Mouse (Mus musculus): ENCODE measurements at regions not wholly inside any gene's neighbourhood (a gene's known extent, or its start where the extent isn't known, plus 50 kb on each side); places are given as distances from the start of the nearest gene placed in this dataset.

DNA sequence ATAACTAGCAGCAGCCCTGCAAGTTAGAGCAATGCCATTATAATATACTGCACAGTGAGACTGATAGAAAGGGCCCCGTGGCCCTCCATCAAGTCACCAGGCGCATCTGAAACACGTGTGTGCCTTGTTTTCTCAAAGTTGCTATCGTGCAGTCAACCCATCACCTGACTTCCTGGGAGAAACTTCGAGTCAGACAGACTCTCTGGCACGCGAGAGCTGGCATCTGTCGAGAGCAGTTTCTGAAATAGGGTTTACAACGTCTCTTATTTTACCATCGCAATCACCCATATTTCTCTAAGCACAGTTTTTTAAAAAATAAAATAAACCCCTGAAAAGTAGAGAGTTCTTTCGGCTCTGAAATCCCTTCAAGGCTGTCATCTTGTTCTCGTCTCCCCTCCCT, 169.8 kb downstream of the 3110018I06Rik start:
- no peak for DNase-seq

DNA sequence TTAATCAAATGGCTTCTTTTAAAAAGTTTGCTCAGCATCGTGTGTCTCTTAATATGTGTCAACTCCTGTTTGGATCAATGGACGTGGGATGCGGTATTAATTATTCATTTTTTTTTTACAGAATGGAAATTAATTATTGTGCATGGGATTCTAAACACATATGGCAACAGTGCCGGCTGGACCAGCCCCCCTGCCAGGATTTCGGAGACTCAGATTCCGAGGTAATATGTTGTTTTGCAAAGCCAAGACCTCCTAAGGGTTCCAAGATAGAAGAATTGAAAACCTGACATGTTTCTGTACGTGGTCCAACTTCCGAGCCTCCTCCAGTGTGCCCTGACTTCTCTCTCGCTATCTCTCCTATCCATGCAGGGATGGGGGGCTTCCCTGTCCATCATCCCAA, 170.4 kb downstream of the 3110018I06Rik start:
- no peak for DNase-seq

DNA sequence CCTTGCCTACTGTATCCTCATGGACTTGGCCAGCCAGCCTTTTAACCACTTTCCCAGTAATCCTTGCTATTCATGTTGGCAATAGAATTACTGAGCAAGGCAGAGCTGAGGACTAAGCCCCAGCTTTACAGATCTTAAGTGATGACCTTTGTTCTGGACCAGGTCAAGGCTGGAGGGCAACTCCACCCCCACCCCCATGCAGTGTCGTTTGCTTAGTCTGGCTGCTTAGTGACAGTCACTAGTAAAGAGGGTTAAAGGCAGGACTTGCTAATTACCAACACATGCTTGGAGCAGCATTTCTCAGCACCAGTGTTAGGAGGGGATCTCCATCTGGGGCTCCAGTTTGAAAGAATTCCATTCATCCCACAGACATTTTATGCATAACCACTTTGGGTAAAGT, 174.2 kb downstream of the 3110018I06Rik start:
- DNase-seq = no peak

- DNase-seq = no peak
Measured at GRCm38 (mm10) chr12:107667836-107668235, 179.4 kb downstream of the 3110018I06Rik start.

DNA sequence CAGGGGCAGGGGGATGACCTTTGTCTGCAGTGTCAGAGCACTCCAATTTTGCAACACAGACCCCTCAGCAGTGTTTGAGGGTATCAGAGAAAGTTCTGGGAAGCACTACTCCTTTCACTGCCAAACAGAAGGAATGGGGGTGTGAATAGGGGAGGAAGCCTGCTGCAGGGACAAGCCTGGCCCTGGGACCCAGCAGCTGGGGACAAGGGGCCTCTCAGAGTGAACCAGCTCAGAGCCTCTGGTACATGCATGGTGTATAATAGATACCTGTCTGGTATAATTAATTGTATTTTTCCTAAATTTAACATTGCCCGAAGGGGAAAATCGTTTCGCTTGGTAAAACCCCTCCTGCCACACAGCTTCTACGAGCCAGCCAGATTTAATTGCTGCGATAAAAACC, 180.6 kb downstream of the 3110018I06Rik start:
- DNase-seq = no peak

DNA sequence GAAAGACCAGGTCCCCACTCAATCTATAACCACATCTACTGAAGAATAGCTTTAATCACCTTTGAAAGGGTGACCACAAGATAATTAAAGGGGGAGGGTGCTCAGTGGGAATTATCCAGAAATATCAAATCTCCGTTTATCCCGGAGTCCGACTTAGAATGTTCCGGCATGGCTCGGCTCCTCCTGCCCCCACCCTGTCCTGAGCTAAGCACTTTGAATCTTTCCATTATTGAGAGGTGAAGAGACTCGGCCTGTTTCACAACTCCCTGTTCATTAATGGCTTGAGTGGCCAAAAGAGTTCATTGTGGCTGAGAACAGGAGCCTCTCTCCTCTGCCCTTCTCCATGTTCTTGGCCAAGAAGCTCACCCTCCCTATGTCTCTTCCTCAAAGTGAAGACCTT, 181.0 kb downstream of the 3110018I06Rik start:
- no peak for DNase-seq

- no peak for DNase-seq
Measured at GRCm38 (mm10) chr12:107669910-107670309, 181.5 kb downstream of the 3110018I06Rik start.

DNA sequence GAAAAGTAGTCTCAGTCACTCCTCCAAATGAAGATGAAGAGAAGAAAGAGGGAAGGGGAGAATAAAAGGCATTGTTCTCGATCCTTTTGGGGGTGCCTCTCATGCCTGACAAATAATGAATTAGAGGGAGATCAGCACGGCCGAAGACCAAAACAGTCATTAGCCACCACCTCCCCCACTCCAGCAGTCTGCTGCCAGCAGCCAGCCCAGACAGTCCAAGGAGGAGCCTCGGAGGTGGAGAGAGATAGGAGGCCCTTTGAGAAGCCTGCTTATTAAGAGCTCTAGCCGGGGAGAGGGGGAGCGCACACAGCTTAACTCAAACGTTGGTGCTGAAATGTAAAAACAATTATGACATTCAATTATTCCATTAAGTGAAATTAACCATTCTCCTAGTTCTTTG, 188.6 kb downstream of the 3110018I06Rik start:
- DNase-seq = no peak

- no peak for DNase-seq
Measured at GRCm38 (mm10) chr12:107687447-107687846, 199.0 kb downstream of the 3110018I06Rik start.

DNA sequence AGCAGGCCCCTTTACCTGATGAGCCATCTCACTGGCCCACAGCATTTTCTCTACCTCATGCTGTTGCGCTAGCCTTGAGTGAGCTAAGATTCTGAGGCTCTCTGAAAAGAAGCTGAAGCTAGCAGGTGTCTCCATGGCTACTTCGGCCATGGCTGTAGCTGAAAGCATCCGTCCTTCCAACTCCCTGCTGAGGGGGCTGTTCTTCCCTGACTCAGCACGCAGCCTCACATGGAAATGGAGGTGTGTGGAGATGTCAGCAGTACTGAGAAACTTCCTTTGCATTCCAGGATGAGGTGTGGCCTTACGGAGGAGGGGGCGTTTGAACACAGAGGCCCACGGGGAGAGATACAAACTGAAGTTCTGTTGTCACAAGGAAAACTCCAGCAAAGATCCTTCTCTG, 201.0 kb downstream of the 3110018I06Rik start:
- no peak for DNase-seq

- no peak for DNase-seq
Measured at GRCm38 (mm10) chr12:107690061-107690460, 201.6 kb downstream of the 3110018I06Rik start.

GRCm38 (mm10) chr12:107693693-107694092, 205.3 kb downstream of the 3110018I06Rik start:
- DNase-seq = no peak

DNA sequence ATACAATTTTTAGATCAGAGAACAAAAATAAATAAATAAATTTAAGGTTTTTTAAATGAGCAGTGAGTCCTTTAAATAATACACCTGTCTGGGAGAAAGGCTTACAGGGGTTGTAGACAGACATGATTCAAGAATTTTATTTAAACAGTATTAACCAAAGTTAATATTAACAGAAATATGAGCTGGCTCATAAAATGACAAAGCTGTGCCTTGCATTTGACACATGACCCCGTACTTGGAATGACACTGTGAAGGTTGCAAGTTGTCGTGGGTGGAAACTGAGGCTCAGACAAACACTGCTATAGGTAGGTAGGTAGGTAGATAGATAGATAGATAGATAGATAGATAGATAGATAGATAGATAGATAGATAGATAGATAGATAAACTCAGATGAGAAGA, 206.6 kb downstream of the 3110018I06Rik start:
- no peak for DNase-seq

DNA sequence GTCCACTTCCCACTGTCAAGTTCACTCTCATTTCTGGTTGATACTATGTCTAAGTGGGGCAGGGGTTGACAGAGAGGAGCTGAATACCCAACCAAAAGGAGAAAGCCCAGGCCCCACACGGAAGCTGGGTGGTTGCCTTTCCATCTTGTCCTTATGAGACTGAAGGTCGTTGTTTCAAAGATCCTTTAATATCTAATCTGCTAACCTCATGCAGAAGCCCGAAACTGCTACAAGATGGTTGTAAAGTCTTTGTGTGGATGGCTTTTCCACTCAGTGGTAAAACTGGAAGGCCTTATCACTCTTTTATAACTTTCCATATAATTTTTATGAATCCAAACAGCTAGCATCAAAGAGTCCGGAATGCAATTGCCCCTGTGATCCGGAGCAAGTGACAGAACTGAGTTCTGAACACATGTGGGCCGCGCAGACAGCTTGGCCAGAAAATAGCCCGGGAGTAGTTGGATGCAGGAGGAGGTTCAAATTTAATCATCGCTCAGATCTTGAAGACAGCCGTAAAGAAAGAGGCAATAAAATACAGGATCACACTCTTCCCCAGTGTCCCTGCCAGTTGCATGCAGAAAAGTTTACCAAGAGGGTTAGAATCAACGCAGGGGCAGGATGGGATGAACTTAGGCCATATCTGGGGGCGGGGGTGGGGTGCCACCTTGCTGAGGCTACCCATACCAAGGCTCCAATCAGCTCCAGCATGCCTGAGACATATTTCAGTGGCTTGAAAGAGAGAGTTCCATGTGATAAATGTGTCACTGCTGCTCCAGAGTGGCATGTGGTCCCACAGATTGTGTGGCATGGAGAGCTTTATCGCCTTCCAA, 207.2 kb downstream of the 3110018I06Rik start:
- no peak for DNase-seq

DNA sequence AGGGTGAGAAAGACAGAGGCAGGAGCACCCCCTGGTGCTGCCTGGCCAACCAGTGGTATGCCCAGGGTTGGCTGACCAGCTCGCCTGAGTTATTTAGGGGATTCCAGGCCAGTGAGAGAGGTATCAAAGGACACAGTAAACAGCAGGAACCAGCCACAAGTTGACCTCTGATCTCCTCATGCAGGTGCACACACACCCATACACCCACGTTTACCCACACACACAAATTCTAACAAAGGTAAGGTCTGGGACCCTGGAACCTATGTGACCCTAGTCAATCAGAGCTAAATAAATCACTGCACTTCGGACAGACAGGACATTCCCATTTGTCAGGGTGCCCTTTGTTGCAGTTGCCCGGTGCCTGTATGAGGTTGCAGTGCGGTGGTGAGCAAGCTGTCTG, 211.9 kb downstream of the 3110018I06Rik start:
- no peak for DNase-seq

DNA sequence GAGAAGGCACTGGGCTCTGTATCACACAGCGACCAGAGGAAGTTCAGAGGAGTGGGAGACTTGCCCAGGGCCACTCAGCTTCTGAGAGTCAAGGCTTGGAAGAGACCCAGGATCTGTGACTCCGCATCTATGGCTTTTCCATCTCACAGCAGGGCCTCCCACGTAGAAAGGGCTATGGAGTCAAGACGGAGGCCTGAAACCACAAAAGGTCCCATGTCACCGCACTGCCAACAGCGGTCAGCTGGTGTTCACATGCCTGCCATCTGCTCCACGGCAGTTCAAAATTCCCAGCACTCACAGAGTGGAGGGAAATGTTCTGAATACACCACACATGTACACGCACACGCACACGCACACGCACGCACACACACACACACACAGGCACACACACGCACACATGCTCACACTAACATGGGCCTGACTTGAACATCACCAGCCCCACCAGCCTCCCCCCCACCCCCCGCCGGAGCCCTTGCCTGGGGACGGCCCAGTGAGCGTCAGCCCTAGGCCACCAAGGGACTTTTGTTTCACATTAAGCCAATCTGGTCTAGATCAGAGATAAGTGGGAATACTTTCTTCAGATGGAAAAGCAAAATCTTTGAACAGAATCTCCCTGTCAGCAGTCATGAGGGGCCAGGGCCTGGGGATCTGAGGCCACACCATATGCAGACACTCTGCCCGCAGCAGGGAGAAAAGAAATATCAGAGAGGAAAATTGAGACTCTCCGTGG, 212.6 kb downstream of the 3110018I06Rik start:
- no peak for DNase-seq

GRCm38 (mm10) chr12:107708812-107709211, 220.4 kb downstream of the 3110018I06Rik start:
- DNase-seq = no peak

DNA sequence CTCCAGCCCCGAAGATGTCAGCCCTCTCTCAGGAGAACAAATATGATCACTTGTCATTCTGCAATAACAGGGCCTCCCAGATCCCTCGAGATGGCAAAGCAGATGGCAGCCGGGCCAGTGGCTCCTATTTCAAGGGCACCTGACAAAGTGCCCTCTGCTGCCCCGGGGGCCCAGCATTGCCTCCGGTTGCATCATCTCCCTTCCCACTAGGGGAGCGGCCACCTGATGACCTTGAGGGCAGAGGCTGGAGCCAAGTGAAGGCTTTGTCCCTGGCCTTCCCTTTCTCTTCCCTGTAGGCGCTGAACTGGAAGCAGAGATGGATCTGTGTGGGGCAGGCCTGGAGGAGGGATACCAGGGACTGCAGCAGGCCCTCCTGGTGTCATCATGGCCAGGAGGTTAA, 222.6 kb downstream of the 3110018I06Rik start:
- DNase-seq = peak; percentile 21 to 58

- no peak for DNase-seq
Measured at GRCm38 (mm10) chr12:107711675-107712074, 223.2 kb downstream of the 3110018I06Rik start.

DNA sequence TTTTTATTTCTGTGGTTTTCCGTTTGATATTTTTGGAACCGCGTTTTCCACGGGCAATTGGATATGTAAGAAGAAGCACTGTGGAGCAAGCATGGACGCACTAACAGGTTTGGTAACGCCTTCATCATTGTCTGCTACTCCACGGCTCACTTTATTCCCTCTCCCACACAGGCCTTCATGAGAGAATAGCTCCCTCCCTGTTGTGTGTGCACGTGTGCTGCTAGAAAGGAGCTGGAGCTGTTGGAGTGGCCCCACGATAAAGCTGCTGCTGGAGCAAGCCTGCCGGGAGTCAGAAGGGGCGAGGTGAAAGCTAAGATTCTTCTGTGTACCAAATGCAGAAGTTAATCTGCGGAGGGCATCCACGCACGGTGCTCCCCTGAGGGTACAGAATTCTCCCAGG, 224.8 kb downstream of the 3110018I06Rik start:
- no peak for DNase-seq

- DNase-seq = no peak
Measured at GRCm38 (mm10) chr12:107714846-107715245, 226.4 kb downstream of the 3110018I06Rik start.

DNA sequence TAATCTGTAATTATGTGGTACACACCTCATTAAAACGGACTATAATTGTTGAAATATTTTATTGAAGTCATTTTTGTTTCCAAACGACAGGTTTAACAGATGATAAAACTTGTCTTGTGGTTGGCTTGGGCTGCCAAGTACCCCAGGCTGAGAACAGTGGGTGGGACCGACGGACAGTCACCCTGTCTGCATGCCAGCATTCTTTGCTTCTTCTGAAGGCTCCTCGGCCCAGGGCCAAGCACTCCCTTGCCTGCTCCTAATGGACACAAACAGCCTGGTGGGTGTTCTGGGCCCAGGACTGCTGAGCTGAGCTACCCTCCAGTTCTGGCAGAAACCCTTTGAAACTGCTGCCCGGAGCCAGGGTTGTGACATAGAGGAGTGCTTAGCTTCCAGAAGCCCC, 227.4 kb downstream of the 3110018I06Rik start:
- peak; percentile 46 to 47 for DNase-seq

- no peak for DNase-seq
Measured at GRCm38 (mm10) chr12:107720941-107721340, 232.5 kb downstream of the 3110018I06Rik start.

All from adrenal gland, postnatal 36 days (tissue).